Mouse (Mus musculus) Muller cell, postnatal 12 days (primary cell): ENCODE results near the gene Gm3252.
"Not testable (repeated sequence)": the region's sequence is repeated elsewhere in the genome, so short reads cannot be mapped to it uniquely, and the experiment has no call there.

Source experiments
- DNase-seq: peaks from one replicate; pipeline ENCODE4 v3.0.0-alpha.2; 2015; ENCODE audit errors: inconsistent ontology term

Gm3252 gene

DNA sequence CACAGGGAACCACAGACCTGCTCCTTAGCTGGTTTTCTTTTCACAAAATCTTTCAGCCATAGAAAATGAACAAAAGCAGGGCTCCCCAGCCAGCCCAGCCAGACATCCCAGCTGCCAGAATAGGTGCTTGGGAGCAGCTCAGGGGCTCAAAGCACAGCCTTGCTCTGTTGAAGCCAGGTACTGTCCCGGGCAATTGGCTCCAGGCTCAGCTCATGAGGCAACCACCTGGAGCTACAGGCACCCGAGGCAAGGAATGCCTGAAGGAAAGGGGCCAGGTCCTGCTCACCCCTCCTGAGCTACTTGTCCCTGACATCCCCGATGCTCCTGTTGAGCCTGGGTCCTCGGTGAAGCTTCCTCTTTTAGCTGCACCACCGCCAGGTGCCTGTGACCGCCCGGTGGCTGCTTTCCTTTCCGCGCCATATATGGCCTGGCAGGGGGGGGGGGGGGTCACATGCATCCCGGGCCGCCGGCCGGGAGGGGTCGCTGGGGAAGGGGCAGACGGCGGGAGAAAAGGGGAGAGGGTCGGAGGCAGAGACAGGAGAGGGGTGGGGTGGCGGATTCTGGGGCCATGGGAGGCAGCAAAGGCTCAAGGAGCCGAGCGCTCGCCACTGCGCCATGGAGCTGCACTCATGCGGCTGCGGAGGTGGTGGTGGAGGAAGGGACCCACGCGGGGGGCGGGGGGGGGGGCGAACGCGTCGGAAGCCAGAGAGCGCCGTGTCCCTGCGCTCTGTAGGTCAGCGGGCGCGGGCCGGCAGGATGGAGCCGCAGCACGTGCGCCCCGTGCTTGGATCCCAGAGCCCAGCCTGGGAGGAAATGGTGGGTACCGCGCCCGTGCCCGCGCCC, at the start of gene Gm3252:
TSS of gene Gm3252 (plus strand) at position 738 of the 843 bp plus-strand sequence.
- not testable (repeated sequence) for DNase-seq

DNA sequence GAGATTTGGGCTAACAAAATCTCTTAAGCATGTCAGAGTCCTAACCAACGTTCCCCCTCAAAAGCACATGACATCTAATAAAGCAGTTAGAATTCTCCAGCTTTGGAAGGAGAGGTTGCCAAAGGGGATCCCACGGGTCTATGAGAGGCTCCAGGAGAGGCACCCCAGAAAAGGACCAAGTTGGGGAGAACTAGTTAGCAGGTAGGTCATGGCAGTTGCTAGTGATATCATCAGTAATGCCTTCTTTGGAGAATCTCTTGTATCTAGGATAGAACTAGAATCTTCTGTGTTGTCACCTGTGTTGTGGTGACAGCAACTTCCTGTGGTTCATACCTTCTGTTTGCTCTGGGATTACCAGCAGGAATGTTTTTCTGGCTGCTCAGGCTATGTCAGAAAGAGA, 17.6 kb upstream of the Gm3252 start, which contains the start of gene Gm7876:
TSS of gene Gm7876 (plus strand) at position 301 of the 400 bp plus-strand sequence.
- not testable (repeated sequence) for DNase-seq

DNA sequence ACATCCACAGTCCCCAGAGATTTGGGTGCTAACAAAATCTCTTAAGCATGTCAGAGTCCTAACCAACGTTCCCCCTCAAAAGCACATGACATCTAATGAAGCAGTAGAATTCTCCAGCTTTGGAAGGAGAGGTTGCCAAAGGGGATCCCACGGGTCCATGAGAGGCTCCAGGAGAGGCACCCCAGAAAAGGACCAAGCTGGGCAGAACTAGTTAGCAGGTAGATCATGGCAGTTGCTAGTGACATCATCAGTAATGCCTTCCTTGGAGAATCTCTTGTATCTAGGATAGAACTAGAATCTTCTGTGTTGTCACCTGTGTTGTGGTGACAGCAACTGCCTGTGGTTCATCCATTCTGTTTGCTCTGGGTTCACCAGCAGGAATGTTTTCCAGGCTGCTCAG, 49.5 kb downstream of the Gm3252 start, which contains the start of gene Gm9602:
TSS of gene Gm9602 (plus strand) at position 301 of the 400 bp plus-strand sequence.
- not testable (repeated sequence) for DNase-seq
